Mouse (Mus musculus): ENCODE measurements around the gene Abr. TPM values are rescaled to one million over a fixed set of nuclear protein-coding genes. Genes with fewer than 3 reads are reported as not detected.

Abr gene
- total RNA-seq, 2 experiments from 2014 or later = 45.8 to 84.4 TPM

DNA sequence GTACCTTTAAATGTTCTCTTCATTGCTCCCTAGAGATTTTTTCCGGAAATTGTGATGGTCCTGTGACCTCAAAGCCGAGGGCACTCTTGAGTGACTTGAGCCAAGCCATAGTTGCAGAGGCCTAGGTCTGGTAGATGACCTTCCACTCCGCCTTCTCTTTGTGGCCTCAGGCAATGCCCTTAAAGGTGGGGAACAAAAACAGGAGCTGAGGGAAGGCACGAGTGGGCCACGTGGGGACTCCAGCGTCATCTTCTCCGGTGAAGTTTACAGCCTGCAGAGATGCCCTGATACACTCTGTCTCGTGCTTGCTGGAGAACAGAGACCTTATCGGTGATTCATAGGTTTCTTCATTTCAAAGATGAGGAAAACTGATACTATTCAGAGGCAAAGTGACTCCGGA lies 2.0 kb upstream of the Abr start:
- no peak for ATAC-seq (ENCODE audit: poor library complexity, severe bottlenecking)

DNA sequence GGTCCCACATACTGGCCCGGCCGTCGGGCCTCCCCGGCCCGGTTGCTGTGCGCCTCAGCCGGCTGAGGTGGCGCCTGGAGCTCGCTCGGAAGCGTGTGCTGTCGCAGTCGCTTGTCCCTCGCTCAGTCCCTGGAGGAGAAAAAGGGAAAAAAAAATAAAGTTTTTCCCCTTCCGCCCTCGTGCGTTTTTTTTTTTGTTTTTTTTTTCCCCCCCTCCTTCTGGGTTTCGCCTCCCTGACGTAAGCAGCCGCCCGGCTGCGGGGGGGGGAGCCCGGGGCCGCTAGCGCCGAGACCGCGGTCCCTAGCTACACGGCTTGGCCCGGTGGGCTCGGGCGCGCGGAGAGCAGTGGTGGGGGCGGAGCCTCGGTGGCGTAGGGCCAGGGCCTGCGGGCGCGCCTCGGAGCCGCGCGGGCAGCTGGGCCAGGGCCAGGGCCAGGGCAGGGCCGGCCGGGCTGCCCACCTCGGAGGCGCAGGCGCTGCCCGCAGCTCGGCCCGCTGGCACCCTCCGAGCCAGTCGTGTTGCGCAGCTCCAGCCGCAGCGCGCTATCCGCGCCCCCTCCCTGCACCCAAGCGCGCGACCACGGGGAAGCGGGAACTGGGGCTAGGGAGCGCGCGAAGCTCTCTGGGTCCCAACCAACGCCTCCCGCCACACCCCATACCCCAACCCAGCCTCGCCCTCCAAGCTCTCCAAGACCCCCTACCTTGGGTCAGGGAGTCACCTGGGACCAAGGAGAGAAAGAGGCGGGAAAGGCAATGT lies 1.3 kb upstream of the Abr start:
- ATAC-seq (ENCODE audit: poor library complexity, severe bottlenecking) = peak; percentile 70

GRCm38 (mm10) chr11:76622566-76623205 lies 572 bp upstream of the Abr start:
- 0 out of 2 replicates have a peak, but pooled peaks have one; percentile 16 for ATAC-seq (ENCODE audit: poor library complexity, severe bottlenecking)

DNA sequence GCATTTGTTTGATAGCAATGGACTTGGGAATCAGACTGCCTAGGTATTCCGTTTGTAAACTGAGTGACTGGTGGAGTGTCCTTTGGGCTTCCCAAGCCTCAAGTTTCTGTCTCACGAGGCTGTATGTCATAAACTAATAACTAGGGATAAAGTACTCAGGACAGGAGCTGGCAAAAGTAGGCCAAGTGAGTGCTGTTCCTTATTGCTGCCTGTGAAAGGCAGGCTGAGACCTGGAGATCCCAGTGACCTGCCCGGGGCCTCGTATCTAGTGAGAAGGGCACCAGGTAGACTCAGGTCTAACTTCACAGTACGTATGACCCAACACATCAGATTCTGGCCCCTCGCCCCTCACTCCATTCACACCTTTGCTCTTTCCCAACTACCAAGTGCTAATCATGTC lies 4.0 kb downstream of the Abr start:
- ATAC-seq (ENCODE audit: poor library complexity, severe bottlenecking) = no peak

DNA sequence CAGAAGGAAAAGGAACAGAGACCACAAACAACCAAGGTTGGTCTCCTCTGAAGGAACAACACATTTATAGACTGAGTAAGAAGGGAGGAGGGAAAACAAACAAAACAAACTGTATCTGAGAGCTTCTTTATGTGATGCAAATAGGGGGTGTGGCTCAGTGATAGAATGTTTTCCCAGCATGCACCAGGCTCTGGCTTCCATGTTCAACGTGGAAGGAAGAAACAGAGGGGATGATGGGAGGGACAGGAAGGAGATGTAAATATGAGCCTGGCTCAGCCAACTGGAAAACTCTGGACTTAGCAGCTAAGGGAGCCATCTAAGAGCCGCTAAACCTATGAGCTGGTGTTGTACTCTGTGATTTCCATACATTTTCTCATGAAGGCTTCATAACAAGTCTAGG lies 7.9 kb downstream of the Abr start:
- no peak for ATAC-seq (ENCODE audit: poor library complexity, severe bottlenecking)

GRCm38 (mm10) chr11:76612638-76613104 lies 9.4 kb downstream of the Abr start:
- ATAC-seq (ENCODE audit: poor library complexity, severe bottlenecking) = no peak

GRCm38 (mm10) chr11:76610948-76611347 lies 11.2 kb downstream of the Abr start:
- ATAC-seq (ENCODE audit: poor library complexity, severe bottlenecking) = no peak

GRCm38 (mm10) chr11:76606521-76606920 lies 15.6 kb downstream of the Abr start:
- ATAC-seq (ENCODE audit: poor library complexity, severe bottlenecking) = no peak

DNA sequence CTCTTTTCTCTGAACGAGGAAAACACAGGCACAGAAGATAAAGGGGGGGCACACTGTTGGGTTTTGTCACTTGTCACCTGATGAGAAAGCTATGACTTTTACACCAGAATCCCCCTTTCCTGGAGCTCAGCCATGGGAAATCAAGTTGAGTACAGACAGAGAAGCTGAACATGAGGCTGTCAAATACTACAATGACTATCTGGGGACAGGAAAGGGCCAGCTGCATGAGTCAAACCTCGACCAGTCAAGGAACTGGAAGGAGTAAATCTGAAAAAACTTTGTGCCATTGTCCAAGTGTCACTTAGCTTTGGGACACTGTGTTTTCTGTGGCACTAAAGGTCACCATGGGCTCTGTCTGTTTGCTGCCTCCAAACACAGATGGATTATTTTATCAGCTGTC lies 22.9 kb downstream of the Abr start:
- no peak for ATAC-seq (ENCODE audit: poor library complexity, severe bottlenecking)

DNA sequence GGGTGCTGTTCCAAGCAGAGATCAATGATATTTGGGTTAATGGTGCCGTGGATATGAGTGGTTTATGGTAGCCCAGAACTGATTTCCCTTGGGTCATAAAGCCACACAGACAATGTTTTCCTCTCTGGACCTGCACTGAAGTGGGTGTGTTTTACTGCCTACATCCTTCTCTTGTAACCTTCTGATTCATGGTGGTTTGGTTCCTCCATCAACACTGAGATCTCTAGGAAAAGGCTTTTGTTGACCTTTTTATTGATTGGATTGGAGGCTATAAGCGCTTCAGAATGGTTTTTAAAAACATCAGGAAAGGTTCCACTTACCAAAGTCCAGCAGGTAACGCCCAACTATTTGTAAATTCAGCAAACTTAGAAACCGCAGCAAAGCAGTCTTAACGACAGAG lies 23.4 kb downstream of the Abr start:
- no peak for ATAC-seq (ENCODE audit: poor library complexity, severe bottlenecking)

DNA sequence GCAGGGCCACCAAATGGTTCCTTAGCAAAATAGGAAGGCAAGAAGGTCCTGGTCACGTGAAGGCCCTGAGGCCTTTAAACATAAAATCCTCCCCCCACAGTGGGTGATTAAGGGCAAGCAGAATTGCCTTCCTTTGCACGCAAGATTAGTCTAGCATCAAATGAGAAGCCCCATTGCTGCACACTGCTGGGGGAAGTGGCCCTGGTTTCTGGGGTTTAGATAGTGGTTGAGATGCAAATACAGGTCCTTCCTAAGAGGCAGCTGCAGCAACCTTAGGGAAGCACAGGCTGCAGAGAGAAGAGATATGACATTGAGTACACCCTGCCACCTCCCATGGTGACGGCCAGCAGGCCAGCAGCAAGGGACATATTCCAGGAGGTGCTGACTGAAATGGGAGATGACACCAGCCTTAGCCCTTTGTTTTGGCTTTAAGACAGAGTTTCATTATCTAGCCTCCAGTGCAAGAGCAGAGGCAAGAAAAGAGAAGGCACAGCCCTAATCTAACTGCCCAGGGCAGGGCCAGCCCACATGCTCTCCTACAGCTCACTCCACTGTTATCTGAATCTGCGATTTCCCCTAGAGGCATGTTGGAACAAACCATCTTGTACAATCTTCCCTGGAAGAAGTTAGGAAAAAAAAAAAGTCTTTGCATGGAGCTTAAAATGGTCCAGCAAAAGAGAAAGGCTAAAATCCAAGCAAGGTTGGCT lies 28.3 kb downstream of the Abr start:
- peak; percentile 43; the same call in 1 of the 2 replicates for ATAC-seq (ENCODE audit: poor library complexity, severe bottlenecking)

DNA sequence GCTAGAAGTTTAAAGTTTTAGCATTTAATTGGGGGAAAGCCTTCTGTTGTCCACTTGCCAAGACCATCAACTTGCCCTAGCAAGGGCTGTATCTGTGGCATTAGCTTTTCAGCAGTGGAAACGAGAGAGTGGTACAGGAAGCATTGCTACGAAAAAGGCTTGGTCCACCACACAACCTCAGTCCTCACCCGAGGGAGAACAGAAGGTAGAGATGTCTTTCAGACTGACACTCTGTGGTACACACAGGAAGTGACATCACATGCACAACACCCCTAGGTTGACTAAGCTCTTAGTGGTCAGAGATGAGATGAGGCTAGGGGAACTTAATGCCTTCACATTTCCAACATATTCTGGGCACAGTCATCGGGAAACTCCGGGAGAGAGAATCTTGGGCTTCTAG lies 32.4 kb downstream of the Abr start:
- peak; percentile 36 for ATAC-seq (ENCODE audit: poor library complexity, severe bottlenecking)

- ATAC-seq (ENCODE audit: poor library complexity, severe bottlenecking) = no peak
Observed at GRCm38 (mm10) chr11:76588632-76589485, 33.3 kb downstream of the Abr start.

- ATAC-seq (ENCODE audit: poor library complexity, severe bottlenecking) = peak; percentile 89
Observed at GRCm38 (mm10) chr11:76588032-76588431, 34.1 kb downstream of the Abr start.

DNA sequence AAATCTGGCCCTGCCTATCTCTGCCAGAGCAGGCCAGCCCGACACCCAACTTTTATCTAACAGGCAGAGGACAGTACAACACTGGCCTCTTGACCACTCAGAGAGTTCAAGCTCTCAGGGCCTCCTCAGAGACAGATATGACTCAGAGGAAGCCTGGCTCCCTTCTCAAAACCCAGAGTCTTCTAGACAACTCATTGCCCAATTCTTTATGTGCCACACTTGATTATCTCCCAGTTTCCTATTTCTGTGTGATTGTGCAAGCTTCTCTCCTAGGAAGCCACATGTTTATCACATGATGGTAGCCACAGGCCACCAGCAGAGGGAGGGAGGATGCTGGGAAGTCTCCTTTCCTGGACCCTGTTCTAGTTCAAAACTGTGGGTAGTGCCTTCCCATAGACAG lies 34.8 kb downstream of the Abr start:
- ATAC-seq (ENCODE audit: poor library complexity, severe bottlenecking) = peak; percentile 73

DNA sequence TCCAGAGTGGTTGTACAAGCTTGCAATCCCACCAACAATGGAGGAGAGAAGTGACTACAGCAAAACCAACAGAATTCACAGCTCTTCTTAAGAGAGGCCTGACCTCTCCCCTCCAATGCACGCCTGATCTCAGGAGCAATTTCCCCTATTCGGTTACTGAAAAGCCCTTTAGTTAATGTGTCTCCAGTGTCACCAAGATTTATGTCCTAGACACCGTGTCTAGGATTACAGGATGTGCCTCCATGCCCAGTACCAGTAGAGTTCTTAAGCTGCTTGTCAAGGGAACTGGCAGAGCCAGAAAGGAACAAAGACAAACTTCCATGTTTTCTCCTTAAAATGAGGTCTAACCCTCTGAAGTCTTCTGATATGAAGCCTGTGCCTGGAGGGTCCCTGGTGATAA lies 36.0 kb downstream of the Abr start:
- no peak for ATAC-seq (ENCODE audit: poor library complexity, severe bottlenecking)

DNA sequence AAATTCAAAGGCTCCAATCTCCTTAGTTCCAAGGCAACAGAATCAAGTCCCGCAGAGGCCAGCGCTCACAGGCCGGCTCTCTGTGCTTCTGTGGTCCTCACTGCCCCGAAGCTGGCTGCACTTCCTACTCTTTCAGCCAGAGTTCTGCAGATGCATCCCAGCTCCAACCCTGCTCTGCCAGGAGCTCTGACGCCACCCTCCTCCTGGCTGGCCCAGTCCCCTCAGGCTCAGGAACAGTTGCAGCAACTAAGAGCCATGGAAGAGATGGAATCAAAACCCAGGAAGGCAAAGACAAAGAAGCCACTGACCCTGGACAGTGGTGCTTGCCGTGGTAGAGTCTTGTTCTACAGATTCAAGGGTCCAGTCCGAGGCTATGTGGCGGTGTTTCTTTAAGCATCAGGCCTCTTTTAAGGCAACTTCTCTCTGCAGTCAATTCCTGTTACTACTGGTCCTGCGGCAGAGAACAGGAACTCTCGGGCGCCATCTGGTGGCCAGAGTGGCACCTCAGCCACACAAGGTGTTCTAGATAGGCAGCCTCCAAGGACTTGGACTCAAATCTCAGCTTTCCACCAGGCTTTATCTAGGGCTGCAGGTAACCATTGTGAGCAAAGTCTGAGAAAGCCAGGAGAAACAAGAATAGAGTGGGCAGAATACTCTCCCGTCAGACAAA lies 44.4 kb downstream of the Abr start:
- peak; percentile 92 for ATAC-seq (ENCODE audit: poor library complexity, severe bottlenecking)

DNA sequence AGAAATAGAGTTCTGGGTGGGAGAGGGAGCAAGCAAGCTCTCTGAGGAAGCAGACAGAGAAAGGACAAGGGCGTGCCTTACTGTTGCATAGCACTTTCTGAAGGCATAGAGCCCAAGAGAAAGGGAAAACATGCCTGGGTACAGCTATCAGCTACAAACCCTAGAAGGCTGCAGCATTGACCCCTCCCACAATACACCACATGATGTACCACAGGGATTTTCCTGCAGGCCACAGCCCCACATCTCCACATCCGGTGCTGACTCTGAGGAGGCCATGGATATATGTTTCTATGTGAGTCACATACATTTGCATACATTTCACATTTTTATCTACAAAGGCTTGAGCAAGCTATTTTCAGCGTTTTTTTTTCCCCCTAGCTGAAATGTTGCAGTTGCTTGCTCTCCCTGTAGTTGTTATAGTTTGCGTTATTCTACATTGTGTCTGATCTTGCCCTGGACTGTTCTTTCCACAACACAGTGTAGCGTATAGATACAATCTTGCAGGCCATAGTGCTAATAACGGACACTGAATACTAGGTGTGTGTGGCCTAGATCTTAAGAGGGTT lies 49.2 kb downstream of the Abr start:
- ATAC-seq (ENCODE audit: poor library complexity, severe bottlenecking) = no peak

- no peak for ATAC-seq (ENCODE audit: poor library complexity, severe bottlenecking)
Observed at GRCm38 (mm10) chr11:76571613-76571929, 50.5 kb downstream of the Abr start.
